Mouse (Mus musculus): Measurements from ENCODE around the gene Olfr649. TPM values are rescaled to one million over a fixed set of nuclear protein-coding genes. Genes with fewer than 3 reads are reported as not detected.

The Olfr649 gene
- total RNA-seq (2014; rRNA removed) = not detected in 2 replicates
- not detected in 2 replicates for polyA plus RNA-seq (2012; rRNA removed)

DNA sequence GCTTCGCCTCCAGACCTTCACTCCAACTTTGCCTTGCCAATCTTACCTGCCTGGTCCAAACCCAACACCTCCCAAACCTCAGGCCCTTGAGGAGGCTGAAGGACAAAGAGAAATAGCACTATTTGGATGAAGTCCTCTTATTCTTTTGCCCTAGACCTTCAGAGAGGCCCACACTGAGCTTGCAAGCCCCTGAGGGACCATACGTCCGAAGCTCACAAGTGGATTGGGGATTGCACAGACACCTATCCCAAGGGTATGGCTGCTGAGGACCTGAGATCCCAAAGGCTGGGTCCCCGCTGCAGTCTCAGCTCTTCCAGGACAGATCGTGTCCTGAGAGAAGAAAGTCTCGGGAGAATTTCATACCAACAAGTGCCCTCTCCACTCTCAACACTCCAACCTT lies at the start of gene Olfr649:
Gene Olfr649, minus strand, starts transcription at position 101 of the 400 bp plus-strand sequence.
- Histone ChIP-seq H3K9ac (ENCODE audit: low read depth, low read length) (no peak within 1 kb of the TSS), H3K27ac (replicated peaks; ENCODE audit: insufficient read depth, low read depth, low read length) (no peak within 1 kb of the TSS), H3K4me3 (ENCODE audit: insufficient read depth, low read depth, low read length) (no peak within 1 kb of the TSS), H3K27me3 (ENCODE audit: control insufficient read depth, insufficient read depth, low read length) (no peaks in the 10 kb centered on the region), H3K36me3 (ENCODE audit: control insufficient read depth, insufficient read depth, low read length) (no peaks in the 10 kb centered on the region), H3K4me1 (ENCODE audit: control insufficient read depth, insufficient read depth, low read length) (no peaks in the 10 kb centered on the region), H3K79me2 (ENCODE audit: control insufficient read depth, insufficient read depth, low read length) (no peaks in the 10 kb centered on the region)
- WGBS = 77% methylated on average over 6 of the region's 6 CpGs
- no peak for TF ChIP-seq POLR2A (IDR thresholded peaks at IDR 0.05; ENCODE audit: extremely low read depth, insufficient read depth, low read length)
- TF ChIP-seq CTCF (IDR thresholded peaks at IDR 0.05; ENCODE audit: low read depth, low read length) = no peak
- no peak for DNase-seq (ENCODE audit: extremely low read depth, low read depth, low spot score)

DNA sequence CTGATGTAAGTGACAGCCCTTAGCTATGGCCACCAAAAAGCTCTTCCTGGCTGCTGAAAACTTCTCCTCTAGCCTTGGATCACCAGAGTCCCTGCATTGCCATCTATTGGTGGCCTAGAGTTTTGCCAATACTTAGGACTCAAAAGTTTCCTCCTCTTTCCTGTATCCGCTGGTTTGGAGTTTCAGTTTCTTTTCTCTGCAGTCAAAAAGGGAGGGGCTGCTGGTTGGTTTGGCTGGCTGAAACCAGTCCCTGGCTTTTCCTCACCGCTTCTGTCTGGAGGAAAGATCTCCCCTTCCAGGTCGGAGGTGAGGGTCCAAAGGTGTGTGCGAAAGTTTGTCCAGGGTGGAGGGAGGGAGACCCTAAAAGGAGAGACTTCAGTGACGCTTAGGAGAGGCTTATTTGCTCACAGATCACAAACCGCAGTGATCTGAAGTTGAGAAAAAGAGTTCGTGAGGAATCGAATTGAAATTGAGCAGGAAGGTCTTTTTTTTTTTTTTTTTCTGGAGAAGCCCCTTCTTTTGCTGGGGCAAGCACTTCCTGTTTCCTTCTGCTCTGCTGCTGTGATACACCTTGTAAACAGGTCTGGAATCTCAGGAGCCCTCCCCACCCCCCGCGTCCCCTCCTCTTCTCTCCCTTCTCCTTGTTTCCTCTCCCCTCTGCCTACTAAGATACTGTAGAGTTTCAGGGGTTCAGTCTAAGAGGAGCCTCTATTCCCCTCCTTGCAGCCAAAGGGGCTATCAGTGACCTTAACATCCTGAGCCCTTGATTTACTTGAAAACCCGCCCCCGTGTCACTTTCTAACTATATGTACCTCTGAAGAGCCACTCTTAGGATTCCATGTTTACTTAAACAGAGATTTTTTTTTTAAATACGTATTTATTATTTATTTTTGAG lies 48.7 kb upstream of the Olfr649 start, which contains the start of gene Trim34a:
Gene Trim34a, plus strand, starts transcription at position 171 of the 895 bp plus-strand sequence.
- Histone ChIP-seq H3K4me1 (ENCODE audit: control insufficient read depth, insufficient read depth, low read length) (peaks cover 2% of the 10 kb centered on the region), H3K4me3 (ENCODE audit: insufficient read depth, low read depth, low read length) (peak within 1 kb of the TSS; percentile 65), H3K27me3 (ENCODE audit: control insufficient read depth, insufficient read depth, low read length) (no peaks in the 10 kb centered on the region), H3K36me3 (ENCODE audit: control insufficient read depth, insufficient read depth, low read length) (no peaks in the 10 kb centered on the region; the same call in 1 of the 2 replicates), H3K27ac (replicated peaks; ENCODE audit: insufficient read depth, low read depth, low read length) (peak within 1 kb of the TSS; percentile 61), H3K9ac (ENCODE audit: low read depth, low read length) (peak within 1 kb of the TSS; percentile 79), H3K79me2 (ENCODE audit: control insufficient read depth, insufficient read depth, low read length) (no peaks in the 10 kb centered on the region; the same call in 1 of the 2 replicates)
- WGBS = 2% methylated on average over 13 of the region's 13 CpGs
- DNase-seq (ENCODE audit: extremely low read depth, low read depth, low spot score) = peak; percentile 89
- 0 out of 2 replicates have a peak, but pooled peaks have one; percentile 15 for TF ChIP-seq CTCF (IDR thresholded peaks at IDR 0.05; ENCODE audit: low read depth, low read length)
- no peak for TF ChIP-seq POLR2A (IDR thresholded peaks at IDR 0.05; ENCODE audit: extremely low read depth, insufficient read depth, low read length)

DNA sequence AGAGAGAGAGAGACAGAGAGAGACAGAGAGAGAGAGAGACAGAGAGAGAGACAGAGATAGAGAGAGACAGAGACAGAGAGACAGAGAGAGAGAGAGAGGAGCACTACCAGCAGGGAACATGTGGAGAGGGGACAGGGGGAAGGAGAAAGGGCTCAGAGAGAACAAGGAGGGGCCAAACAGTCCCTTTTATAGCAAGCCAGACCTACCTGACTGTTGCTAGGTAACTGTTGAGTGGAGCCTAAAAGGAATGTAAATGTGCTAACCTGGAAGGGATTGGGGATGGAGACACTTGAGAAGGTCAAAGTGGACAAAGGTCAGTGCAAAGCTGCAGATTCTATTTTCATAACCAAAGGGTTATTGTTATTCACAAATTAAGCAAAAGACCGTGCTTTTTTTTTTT lies 47.8 kb upstream of the Olfr649 start:
- WGBS = 76% methylated on average over 1 of the region's 1 CpGs
- TF ChIP-seq POLR2A (IDR thresholded peaks at IDR 0.05; ENCODE audit: extremely low read depth, insufficient read depth, low read length) (no peak), CTCF (IDR thresholded peaks at IDR 0.05; ENCODE audit: low read depth, low read length) (no peak)
- Histone ChIP-seq H3K36me3 (ENCODE audit: control insufficient read depth, insufficient read depth, low read length) (no peaks in the 10 kb centered on the region; the same call in 1 of the 2 replicates), H3K4me3 (ENCODE audit: insufficient read depth, low read depth, low read length) (no peak overlapping the region), H3K9ac (ENCODE audit: low read depth, low read length) (no peak overlapping the region), H3K27me3 (ENCODE audit: control insufficient read depth, insufficient read depth, low read length) (no peaks in the 10 kb centered on the region), H3K79me2 (ENCODE audit: control insufficient read depth, insufficient read depth, low read length) (no peaks in the 10 kb centered on the region; the same call in 1 of the 2 replicates), H3K27ac (replicated peaks; ENCODE audit: insufficient read depth, low read depth, low read length) (no peak overlapping the region), H3K4me1 (ENCODE audit: control insufficient read depth, insufficient read depth, low read length) (peaks cover 2% of the 10 kb centered on the region)
- DNase-seq (ENCODE audit: extremely low read depth, low read depth, low spot score) = no peak

DNA sequence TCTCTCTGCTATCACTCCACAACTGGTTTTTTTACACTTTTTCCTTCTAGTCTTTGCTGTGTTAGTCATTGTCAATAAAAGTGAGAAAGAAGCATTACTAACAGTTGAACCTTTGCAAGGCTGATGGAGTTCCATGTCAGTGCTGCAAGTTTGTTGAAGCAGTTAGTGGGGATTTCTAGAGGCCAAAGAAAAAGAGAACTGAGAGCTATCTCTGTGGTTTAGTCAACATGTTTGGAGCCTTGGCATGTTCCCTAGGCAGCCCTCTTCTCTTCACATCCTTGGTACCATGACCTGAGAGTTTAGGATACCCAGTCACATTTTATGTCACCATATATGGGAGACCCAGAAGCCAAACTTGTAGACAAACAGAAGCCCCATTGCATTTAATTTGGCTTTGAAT lies 45.1 kb upstream of the Olfr649 start:
- DNase-seq (ENCODE audit: extremely low read depth, low read depth, low spot score) = no peak
- Histone ChIP-seq H3K4me3 (ENCODE audit: insufficient read depth, low read depth, low read length) (no peak overlapping the region), H3K79me2 (ENCODE audit: control insufficient read depth, insufficient read depth, low read length) (no peaks in the 10 kb centered on the region; the same call in 1 of the 2 replicates), H3K36me3 (ENCODE audit: control insufficient read depth, insufficient read depth, low read length) (no peaks in the 10 kb centered on the region), H3K27ac (replicated peaks; ENCODE audit: insufficient read depth, low read depth, low read length) (no peak overlapping the region), H3K9ac (ENCODE audit: low read depth, low read length) (no peak overlapping the region), H3K27me3 (ENCODE audit: control insufficient read depth, insufficient read depth, low read length) (no peaks in the 10 kb centered on the region), H3K4me1 (ENCODE audit: control insufficient read depth, insufficient read depth, low read length) (peaks cover 1% of the 10 kb centered on the region)
- TF ChIP-seq POLR2A (IDR thresholded peaks at IDR 0.05; ENCODE audit: extremely low read depth, insufficient read depth, low read length) (no peak), CTCF (IDR thresholded peaks at IDR 0.05; ENCODE audit: low read depth, low read length) (no peak)

DNA sequence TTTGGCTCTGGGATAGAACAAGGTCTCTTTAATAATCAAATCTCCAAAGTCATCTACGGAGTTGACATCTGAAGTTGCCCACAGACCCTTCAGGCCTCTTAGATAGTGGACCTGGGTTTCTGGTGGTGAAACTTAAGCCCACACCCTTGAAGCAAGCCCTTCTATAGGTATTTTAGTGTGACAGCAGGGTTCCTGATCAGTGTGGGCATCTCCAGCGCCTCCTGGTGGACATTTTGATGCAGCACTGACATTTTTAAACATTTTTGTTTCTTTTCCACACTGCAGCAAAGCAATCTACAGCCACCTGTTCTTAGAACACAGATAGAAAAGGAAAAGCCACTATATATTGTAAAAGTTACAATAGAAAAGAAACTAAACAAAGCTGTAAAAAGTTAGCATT lies 35.4 kb upstream of the Olfr649 start:
- H3K27ac ChIP-seq (replicated peaks; ENCODE audit: insufficient read depth, low read depth, low read length) = no peak overlapping the region
- no peak overlapping the region for H3K9ac ChIP-seq (ENCODE audit: low read depth, low read length)
- no peaks in the 10 kb centered on the region for H3K27me3 ChIP-seq (ENCODE audit: control insufficient read depth, insufficient read depth, low read length)
- no peaks in the 10 kb centered on the region for H3K36me3 ChIP-seq (ENCODE audit: control insufficient read depth, insufficient read depth, low read length)
- H3K79me2 ChIP-seq (ENCODE audit: control insufficient read depth, insufficient read depth, low read length) = no peaks in the 10 kb centered on the region
- DNase-seq (ENCODE audit: extremely low read depth, low read depth, low spot score) = peak; percentile 19
- H3K4me3 ChIP-seq (ENCODE audit: insufficient read depth, low read depth, low read length) = no peak overlapping the region
- H3K4me1 ChIP-seq (ENCODE audit: control insufficient read depth, insufficient read depth, low read length) = no peaks in the 10 kb centered on the region
- TF ChIP-seq POLR2A (IDR thresholded peaks at IDR 0.05; ENCODE audit: extremely low read depth, insufficient read depth, low read length) (no peak), CTCF (IDR thresholded peaks at IDR 0.05; ENCODE audit: low read depth, low read length) (peak; percentile 72)
- 37% methylated on average over 2 of the region's 2 CpGs for WGBS

Measured in liver, adult 2 months (tissue).